ENCODE assay signal across 8 mouse cellular contexts in genomic region chr11:11821387-11821975, GRCm38 (mm10). TPM values are rescaled to one million over a fixed set of nuclear protein-coding genes. Genes with fewer than 3 reads are reported as not detected.
DNase-seq lines count a peak whose midpoint lies in the region; ATAC-seq and TF ChIP-seq lines count a peak whose summit lies in the region.

No protein-coding gene starts in this region.

- no peaks in the 10 kb centered on the region for H3K27me3 ChIP-seq in embryonic facial prominence, embryonic 10.5 days (replicated peaks; ENCODE audit: low read depth, poor library complexity, severe bottlenecking)
- no peaks in the 10 kb centered on the region for H3K27me3 ChIP-seq in hindbrain, embryonic 12.5 days
- no peaks in the 10 kb centered on the region for H3K27me3 ChIP-seq in liver, postnatal 0 days (ENCODE audit: insufficient read depth, low read length)
- no peaks in the 10 kb centered on the region for H3K27me3 ChIP-seq in stomach, postnatal 0 days (ENCODE audit: control insufficient read depth, insufficient read depth, low read length)

- H3K36me3 ChIP-seq in embryonic facial prominence, embryonic 10.5 days (replicated peaks), result no peaks in the 10 kb centered on the region
- H3K36me3 ChIP-seq in hindbrain, embryonic 12.5 days, result no peaks in the 10 kb centered on the region
- no peaks in the 10 kb centered on the region for H3K36me3 ChIP-seq in liver, postnatal 0 days (replicated peaks; ENCODE audit: insufficient read depth, low read length)
- H3K36me3 ChIP-seq in stomach, postnatal 0 days (ENCODE audit: control insufficient read depth, insufficient read depth, low read length), result no peaks in the 10 kb centered on the region

- no peak for TF ChIP-seq CTCF in liver, postnatal 0 days (IDR thresholded peaks at IDR 0.05; ENCODE audit: low read depth)
- no peak for TF ChIP-seq CTCF in stomach, postnatal 0 days (IDR thresholded peaks at IDR 0.05; ENCODE audit: low read depth)

- H3K27ac ChIP-seq in embryonic facial prominence, embryonic 10.5 days (replicated peaks), result peak overlapping the region; percentile 97
- peak overlapping the region; percentile 92 for H3K27ac ChIP-seq in hindbrain, embryonic 12.5 days
- peak overlapping the region; percentile 31 for H3K27ac ChIP-seq in liver, postnatal 0 days (ENCODE audit: low read depth)
- H3K27ac ChIP-seq in stomach, postnatal 0 days (replicated peaks), result peak overlapping the region; percentile 83

- peak overlapping the region; percentile 33; the same call in 1 of the 2 replicates for H3K4me2 ChIP-seq in hindbrain, embryonic 12.5 days (replicated peaks)
- H3K4me2 ChIP-seq in liver, postnatal 0 days (ENCODE audit: low read depth, low read length), result no peak overlapping the region
- H3K4me2 ChIP-seq in stomach, postnatal 0 days (replicated peaks; ENCODE audit: low read depth), result no peak overlapping the region

- TF ChIP-seq EP300 in liver, postnatal 0 days (IDR thresholded peaks at IDR 0.05; ENCODE audit: low read depth), result no peak
- TF ChIP-seq EP300 in stomach, postnatal 0 days (optimal IDR thresholded peaks at IDR 0.05), result no peak

- intact Hi-C loops in left cerebral cortex, postnatal 14 days (cut with DNase I), result loop anchor here (5.0 kb wide), 3 partner anchors 216 to 536 kb away; partner anchors contain the start of gene Grb10

- H3K4me3 ChIP-seq in embryonic facial prominence, embryonic 10.5 days, result peak overlapping the region; percentile 35
- H3K4me3 ChIP-seq in hindbrain, embryonic 12.5 days, result no peak overlapping the region
- no peak overlapping the region for H3K4me3 ChIP-seq in liver, postnatal 0 days (ENCODE audit: low read depth, low read length)
- H3K4me3 ChIP-seq in stomach, postnatal 0 days (ENCODE audit: low read depth, low read length), result no peak overlapping the region

- peak; percentile 72 for ATAC-seq in hindbrain, embryonic 12.5 days (ENCODE audit: low FRiP score)
- 0 out of 2 replicates have a peak, but pooled peaks have one; percentile 7 for ATAC-seq in liver, postnatal 0 days
- ATAC-seq in stomach, postnatal 0 days (ENCODE audit: low FRiP score, low TSS enrichment), result peak; percentile 17; the same call in 1 of the 2 replicates

- WGBS in embryonic facial prominence, embryonic 10.5 days, result 4% methylated on average over 16 of the region's 16 CpGs
- WGBS in hindbrain, embryonic 12.5 days, result 6% methylated on average over 16 of the region's 16 CpGs
- WGBS in liver, postnatal 0 days (ENCODE audit: insufficient replicate concordance), result 35% methylated on average over 16 of the region's 16 CpGs
- 21% methylated on average over 16 of the region's 16 CpGs for WGBS in stomach, postnatal 0 days

- H3K4me1 ChIP-seq in embryonic facial prominence, embryonic 10.5 days, result peaks cover 63% of the 10 kb centered on the region
- H3K4me1 ChIP-seq in hindbrain, embryonic 12.5 days, result peaks cover 42% of the 10 kb centered on the region
- peaks cover 21% of the 10 kb centered on the region for H3K4me1 ChIP-seq in liver, postnatal 0 days (ENCODE audit: insufficient read depth)
- H3K4me1 ChIP-seq in stomach, postnatal 0 days (replicated peaks; ENCODE audit: control insufficient read depth, insufficient read depth), result no peaks in the 10 kb centered on the region; the same call in 1 of the 2 replicates

- DNase-seq in left cerebral cortex, postnatal 14 days (ENCODE audit: low spot score in 2 of 2), result peak; percentile 26 to 29
- DNase-seq in left cerebral cortex, adult 9 months (ENCODE audit: low spot score in 2 of 2), result no peak
- peak; percentile 95 for DNase-seq in embryonic facial prominence, embryonic 10.5 days (ENCODE audit: low spot score)
- DNase-seq in liver, postnatal 0 days, result no peak
- peak; percentile 58 for DNase-seq in stomach, postnatal 0 days (ENCODE audit: low spot score)
- DNase-seq in urinary bladder, postnatal 14 days (ENCODE audit: low spot score), result no peak
- DNase-seq in thymus, postnatal 10 days (ENCODE audit: low spot score in 2 of 2), result no peak

- H3K9ac ChIP-seq in hindbrain, embryonic 12.5 days, result 0 out of 2 replicates have a peak overlapping the region, but pooled peaks have one; percentile 37
- H3K9ac ChIP-seq in liver, postnatal 0 days (replicated peaks), result no peak overlapping the region
- H3K9ac ChIP-seq in stomach, postnatal 0 days (ENCODE audit: low read length), result no peak overlapping the region

- no peaks in the 10 kb centered on the region for H3K9me3 ChIP-seq in embryonic facial prominence, embryonic 10.5 days
- H3K9me3 ChIP-seq in hindbrain, embryonic 12.5 days (replicated peaks), result no peaks in the 10 kb centered on the region
- no peaks in the 10 kb centered on the region for H3K9me3 ChIP-seq in liver, postnatal 0 days (ENCODE audit: low read length)
- H3K9me3 ChIP-seq in stomach, postnatal 0 days (ENCODE audit: control insufficient read depth, low read length), result no peaks in the 10 kb centered on the region

RNA-seq across cellular contexts. Expression of gene Fignl1, which starts 12.7 kb away (rescaled TPM):
- under 1 TPM; 0.70 to 0.81 TPM for total RNA-seq in left cerebral cortex, postnatal 14 days (2021)
- polyA plus RNA-seq in embryonic facial prominence, embryonic 10.5 days (2016; fragmentation: Nextera tagmentation; extraction: Ambion mirVana), result 105 and 112 TPM in 2 replicates
- polyA plus RNA-seq in hindbrain, embryonic 12.5 days (2016; fragmentation: Nextera tagmentation; extraction: Ambion mirVana), result 41.0 and 41.1 TPM in 2 replicates
- polyA plus RNA-seq in liver, postnatal 0 days (2015; fragmentation: Nextera tagmentation; extraction: Ambion mirVana), result 26.1 and 31.2 TPM in 2 replicates
- polyA plus RNA-seq in stomach, postnatal 0 days (2015; fragmentation: Nextera tagmentation; extraction: Ambion mirVana), result 9.5 and 10.5 TPM in 2 replicates

Comparison
In these comparisons a context has a peak if more than half of its experiments do, and no peak if none do; other contexts are left out.
1. DNase-seq: peak in left cerebral cortex, postnatal 14 days (2 of 2), embryonic facial prominence, embryonic 10.5 days (single experiment) and stomach, postnatal 0 days (single experiment); none in left cerebral cortex, adult 9 months (0 of 2), liver, postnatal 0 days (single experiment), urinary bladder, postnatal 14 days (single experiment) and thymus, postnatal 10 days (0 of 2).
2. H3K27ac ChIP-seq: peak in every context shown above with its lines; median percentile 97 in embryonic facial prominence, embryonic 10.5 days; 92 in hindbrain, embryonic 12.5 days; 83 in stomach, postnatal 0 days; 31 in liver, postnatal 0 days.
3. ATAC-seq: peak in every context shown above with its lines; median percentile 72 in hindbrain, embryonic 12.5 days; 17 in stomach, postnatal 0 days; 7 in liver, postnatal 0 days.